9 mouse cellular contexts compared by ENCODE assay signal in genomic region chr8:56616260-56616659, GRCm38 (mm10).
DNase-seq lines count a peak whose midpoint lies in the region; ATAC-seq and TF ChIP-seq lines count a peak whose summit lies in the region.
"Had no signal": no experiment of that assay in that cellular context is flagged by ENCODE, and none has a peak within 500 bp of the region (broad histone marks: within the 10 kb centered on the region; RNA-seq: fewer than 3 reads in every experiment).

No protein-coding gene starts in this region.

- peaks cover 26% of the 10 kb centered on the region for H3K27me3 ChIP-seq in limb, embryonic 10.5 days (ENCODE audit: low read depth, poor library complexity, severe bottlenecking)
- H3K27me3 ChIP-seq in stomach, postnatal 0 days (ENCODE audit: control insufficient read depth, insufficient read depth, low read length) = no peaks in the 10 kb centered on the region
- H3K27me3 ChIP-seq in heart, embryonic 10.5 days (ENCODE audit: insufficient read depth, poor library complexity, severe bottlenecking) = no peaks in the 10 kb centered on the region

- no peak overlapping the region for H3K27ac ChIP-seq in limb, embryonic 10.5 days
- no peak overlapping the region for H3K27ac ChIP-seq in stomach, postnatal 0 days (replicated peaks)
- H3K27ac ChIP-seq in heart, embryonic 10.5 days = no peak overlapping the region
- H3K27ac ChIP-seq: embryonic facial prominence, embryonic 12.5 days had no signal

- H3K4me2 ChIP-seq in stomach, postnatal 0 days (replicated peaks; ENCODE audit: low read depth) = no peak overlapping the region
- H3K4me2 ChIP-seq: embryonic facial prominence, embryonic 12.5 days had no signal

- H3K9me3 ChIP-seq in limb, embryonic 10.5 days (replicated peaks) = no peaks in the 10 kb centered on the region
- H3K9me3 ChIP-seq in stomach, postnatal 0 days (ENCODE audit: control insufficient read depth, low read length) = no peaks in the 10 kb centered on the region
- H3K9me3 ChIP-seq in heart, embryonic 10.5 days = no peaks in the 10 kb centered on the region
- H3K9me3 ChIP-seq: embryonic facial prominence, embryonic 12.5 days had no signal

- 37% methylated on average over 7 of the region's 7 CpGs for WGBS in limb, embryonic 10.5 days
- 43% methylated on average over 7 of the region's 7 CpGs for WGBS in stomach, postnatal 0 days
- 38% methylated on average over 7 of the region's 7 CpGs for WGBS in heart, embryonic 10.5 days

- TF ChIP-seq EP300 in stomach, postnatal 0 days (optimal IDR thresholded peaks at IDR 0.05) = no peak

- peaks cover 28% of the 10 kb centered on the region for H3K4me1 ChIP-seq in limb, embryonic 10.5 days
- H3K4me1 ChIP-seq in stomach, postnatal 0 days (replicated peaks; ENCODE audit: control insufficient read depth, insufficient read depth) = no peaks in the 10 kb centered on the region
- H3K4me1 ChIP-seq in heart, embryonic 10.5 days = peaks cover 28% of the 10 kb centered on the region

- no peak overlapping the region for H3K9ac ChIP-seq in stomach, postnatal 0 days (ENCODE audit: low read length)
- H3K9ac ChIP-seq: embryonic facial prominence, embryonic 12.5 days had no signal

- peak; percentile 76 for TF ChIP-seq CTCF in stomach, postnatal 0 days (IDR thresholded peaks at IDR 0.05; ENCODE audit: low read depth)

- DNase-seq in gastrocnemius, adult 18-20 months (ENCODE audit: low spot score) = peak; percentile 15
- DNase-seq in gastrocnemius, adult 8-10 months (ENCODE audit: low spot score in 2 of 2) = no peak
- DNase-seq in right cerebral cortex, postnatal 14 days = peak; percentile 29
- no peak for DNase-seq in right cerebral cortex, adult 2 months (ENCODE audit: low spot score in 2 of 2)
- DNase-seq in brain, adult 2 months (ENCODE audit: low read depth, low spot score) = peak; percentile 18
- DNase-seq in limb, embryonic 10.5 days (ENCODE audit: low spot score) = peak; percentile 76
- peak; percentile 52 for DNase-seq in stomach, postnatal 0 days (ENCODE audit: low spot score)
- no peak for DNase-seq in heart, embryonic 10.5 days (ENCODE audit: low spot score)

- no peaks in the 10 kb centered on the region for H3K36me3 ChIP-seq in limb, embryonic 10.5 days
- no peaks in the 10 kb centered on the region for H3K36me3 ChIP-seq in stomach, postnatal 0 days (ENCODE audit: control insufficient read depth, insufficient read depth, low read length)
- no peaks in the 10 kb centered on the region for H3K36me3 ChIP-seq in heart, embryonic 10.5 days
- H3K36me3 ChIP-seq: embryonic facial prominence, embryonic 12.5 days had no signal

- no peak for ATAC-seq in stomach, postnatal 0 days (ENCODE audit: low FRiP score, low TSS enrichment)

- no peak overlapping the region for H3K4me3 ChIP-seq in limb, embryonic 10.5 days
- H3K4me3 ChIP-seq in stomach, postnatal 0 days (ENCODE audit: low read depth, low read length) = no peak overlapping the region
- no peak overlapping the region for H3K4me3 ChIP-seq in heart, embryonic 10.5 days
- H3K4me3 ChIP-seq: embryonic facial prominence, embryonic 12.5 days had no signal

Comparison
In these comparisons a context has a peak if more than half of its experiments do, and no peak if none do; other contexts are left out.
1. DNase-seq: peak in gastrocnemius, adult 18-20 months (single experiment), right cerebral cortex, postnatal 14 days (single experiment), brain, adult 2 months (single experiment), limb, embryonic 10.5 days (single experiment) and stomach, postnatal 0 days (single experiment); none in gastrocnemius, adult 8-10 months (0 of 2), right cerebral cortex, adult 2 months (0 of 2) and heart, embryonic 10.5 days (single experiment).